Mouse (Mus musculus) MEL (cell line): ENCODE data around the gene Csmd2. TPM values are rescaled to one million over a fixed set of nuclear protein-coding genes. Genes with fewer than 3 reads are reported as not detected.

Experiments used
- DNase-seq: peaks from one replicate; pipeline ENCODE4 v3.0.0; 2011; ENCODE audit warnings: low read depth, low spot score
- H3K27ac ChIP-seq: 2 replicates; pipeline ENCODE4 v1.5.1; 2012; ENCODE audit warnings: low read depth, mild to moderate bottlenecking, control low read depth, low read length, moderate library complexity; ENCODE audit not compliant: control insufficient read depth
- H3K27me3 ChIP-seq, 2 experiments: fragments of 150-350 bp in 1 of 2; sonication (generic) in 1 of 2; 2 replicates each; pipeline ENCODE4 v1.6.1; 2012; ENCODE audit warnings: low read length in 2 of 2, mild to moderate bottlenecking in 2 of 2, improper control_type of control experiment in 1 of 2, moderate library complexity in 1 of 2; ENCODE audit not compliant: insufficient read depth in 2 of 2, control insufficient read depth in 1 of 2
- H3K36me3 ChIP-seq, 2 experiments: 2 replicates each; pipeline ENCODE4 v1.6.1; 2012 to 2014; ENCODE audit warnings: low read length in 2 of 2, improper control_type of control experiment in 1 of 2, inconsistent platforms in 1 of 2, mild to moderate bottlenecking in 1 of 2; ENCODE audit not compliant: insufficient read depth in 2 of 2, control insufficient read depth in 1 of 2
- H3K4me1 ChIP-seq, 2 experiments: fragments of 150-350 bp in 1 of 2; sonication (generic) in 1 of 2; 2 replicates each; pipeline ENCODE4 v1.6.1; 2012; ENCODE audit warnings: low read length in 2 of 2, improper control_type of control experiment in 1 of 2, mild to moderate bottlenecking in 1 of 2; ENCODE audit not compliant: insufficient read depth in 2 of 2, control insufficient read depth in 1 of 2
- H3K4me3 ChIP-seq, 2 experiments: fragments of 150-350 bp in 1 of 2; sonication (generic) in 1 of 2; 2 replicates each; pipeline ENCODE4 v1.5.1; 2012; ENCODE audit warnings: low read depth in 2 of 2, low read length in 2 of 2, mild to moderate bottlenecking in 2 of 2, moderate library complexity in 2 of 2, control low read depth in 1 of 2, improper control_type of control experiment in 1 of 2; ENCODE audit not compliant: control insufficient read depth in 1 of 2, insufficient read depth in 1 of 2
- H3K79me2 ChIP-seq: 2 replicates; pipeline ENCODE4 v1.6.1; 2012; ENCODE audit warnings: mild to moderate bottlenecking, low read length, moderate library complexity; ENCODE audit not compliant: control insufficient read depth, poor library complexity, insufficient read depth
- H3K9ac ChIP-seq: 2 replicates; pipeline ENCODE4 v1.6.1; 2012; ENCODE audit warnings: low read depth, mild to moderate bottlenecking, control low read depth, low read length, moderate library complexity; ENCODE audit not compliant: control insufficient read depth, poor library complexity, severe bottlenecking
- H3K9me3 ChIP-seq: fragments of 150-350 bp; sonication (generic); replicated peaks from 2 replicates; pipeline ENCODE4 v1.6.1; 2012; ENCODE audit warnings: mild to moderate bottlenecking, low read length, improper control_type of control experiment, moderate library complexity; ENCODE audit not compliant: insufficient read depth
- CHD1 ChIP-seq: IDR thresholded peaks from 2 replicates; pipeline ENCODE4 v1.6.1; 2012; ENCODE audit warnings: low read depth, mild to moderate bottlenecking, inconsistent platforms, low read length, improper control_type of control experiment
- CTCF ChIP-seq, 3 experiments: IDR thresholded peaks in 2 of 3; conservative IDR thresholded peaks in 1 of 3; 2 replicates each; pipeline ENCODE4 v1.5.1; 2011 to 2012; ENCODE audit warnings: low read length in 3 of 3, low read depth in 2 of 3, mild to moderate bottlenecking in 2 of 3, improper control_type of control experiment in 1 of 3, inconsistent platforms in 1 of 3, mixed read lengths in 1 of 3, moderate library complexity in 1 of 3; ENCODE audit not compliant: control insufficient read depth in 1 of 3, insufficient read depth in 1 of 3, poor library complexity in 1 of 3, severe bottlenecking in 1 of 3
- E2F4 ChIP-seq: IDR thresholded peaks from 2 replicates; pipeline ENCODE4 v1.6.1; 2011; ENCODE audit warnings: low read depth, low read length, improper control_type of control experiment, borderline replicate concordance
- ELF1 ChIP-seq: IDR thresholded peaks from 2 replicates; pipeline ENCODE4 v1.6.1; 2014; ENCODE audit warnings: low read depth, mild to moderate bottlenecking, inconsistent platforms, low read length, improper control_type of control experiment, moderate library complexity
- EP300 ChIP-seq, 2 experiments: IDR thresholded peaks; 2 replicates each; pipeline ENCODE4 v1.6.1; 2011; ENCODE audit warnings: improper control_type of control experiment in 2 of 2, low read length in 2 of 2, low read depth in 1 of 2, mild to moderate bottlenecking in 1 of 2
- ETS1 ChIP-seq: IDR thresholded peaks from 2 replicates; pipeline ENCODE4 v1.6.1; 2012; ENCODE audit warnings: low read depth, mild to moderate bottlenecking, inconsistent platforms, low read length, improper control_type of control experiment, moderate library complexity
- GABPA ChIP-seq: IDR thresholded peaks from 2 replicates; pipeline ENCODE4 v1.6.1; 2012; ENCODE audit warnings: low read depth, mild to moderate bottlenecking, inconsistent platforms, low read length, improper control_type of control experiment, moderate library complexity
- JUND ChIP-seq: IDR thresholded peaks from 2 replicates; pipeline ENCODE4 v1.6.1; 2011; ENCODE audit warnings: low read depth, mild to moderate bottlenecking, improper control_type of control experiment, low read length
- KAT2A ChIP-seq: conservative IDR thresholded peaks from 2 replicates; pipeline ENCODE4 v1.6.1; 2012; ENCODE audit warnings: low read depth, low read length, improper control_type of control experiment, inconsistent platforms
- MAFK ChIP-seq: IDR thresholded peaks from 2 replicates; pipeline ENCODE4 v1.6.1; 2011; ENCODE audit warnings: low read depth, mild to moderate bottlenecking, low read length, improper control_type of control experiment, borderline replicate concordance
- MAX ChIP-seq: IDR thresholded peaks from 2 replicates; pipeline ENCODE4 v1.6.1; 2011; ENCODE audit warnings: low read length, improper control_type of control experiment
- MAZ ChIP-seq: IDR thresholded peaks from 2 replicates; pipeline ENCODE4 v1.6.1; 2012; ENCODE audit warnings: low read depth, mild to moderate bottlenecking, inconsistent platforms, low read length, improper control_type of control experiment
- MXI1 ChIP-seq: IDR thresholded peaks from 2 replicates; pipeline ENCODE4 v1.6.1; 2011; ENCODE audit warnings: mild to moderate bottlenecking, low read depth, low read length, improper control_type of control experiment
- MYB ChIP-seq: IDR thresholded peaks from 2 replicates; pipeline ENCODE4 v1.6.1; 2011; ENCODE audit warnings: mild to moderate bottlenecking, low read depth, low read length, improper control_type of control experiment
- MYC ChIP-seq: IDR thresholded peaks from 2 replicates; pipeline ENCODE4 v1.6.1; 2011; ENCODE audit warnings: low read depth, mild to moderate bottlenecking, low read length, improper control_type of control experiment, moderate library complexity
- RCOR1 ChIP-seq: IDR thresholded peaks from 2 replicates; pipeline ENCODE4 v1.6.1; 2012; ENCODE audit warnings: low read depth, mild to moderate bottlenecking, inconsistent platforms, low read length, improper control_type of control experiment
- SMC3 ChIP-seq: IDR thresholded peaks from 2 replicates; pipeline ENCODE4 v1.6.1; 2011; ENCODE audit warnings: low read depth, low read length, improper control_type of control experiment
- TCF12 ChIP-seq: IDR thresholded peaks from 2 replicates; pipeline ENCODE4 v1.6.1; 2014; ENCODE audit warnings: low read depth, mild to moderate bottlenecking, inconsistent platforms, low read length, improper control_type of control experiment, moderate library complexity
- USF2 ChIP-seq, 2 experiments: IDR thresholded peaks; 2 replicates each; pipeline ENCODE4 v1.6.1; 2011 to 2012; ENCODE audit warnings: improper control_type of control experiment in 2 of 2, low read length in 2 of 2, borderline replicate concordance in 1 of 2, inconsistent platforms in 1 of 2, low read depth in 1 of 2, mild to moderate bottlenecking in 1 of 2; ENCODE audit not compliant: insufficient read depth in 1 of 2
- ZKSCAN1 ChIP-seq: IDR thresholded peaks from 2 replicates; pipeline ENCODE4 v1.6.1; 2012; ENCODE audit warnings: low read depth, mild to moderate bottlenecking, inconsistent platforms, low read length, improper control_type of control experiment, moderate library complexity
- ZMIZ1 ChIP-seq: IDR thresholded peaks from 2 replicates; pipeline ENCODE4 v1.6.1; 2012; ENCODE audit warnings: low read depth, mild to moderate bottlenecking, inconsistent platforms, low read length, improper control_type of control experiment, moderate library complexity
- ZNF384 ChIP-seq: IDR thresholded peaks from 2 replicates; pipeline ENCODE4 v1.6.1; 2012; ENCODE audit warnings: low read depth, mild to moderate bottlenecking, inconsistent platforms, low read length, improper control_type of control experiment
- polyA plus RNA-seq, 2 experiments: library from polyadenylated mRNA; stranded (reverse) in 1 of 2; unstranded in 1 of 2; fragments of >175 nt in 1 of 2; fragments of >200 nt in 1 of 2; gene quantifications; 2 replicates each; pipeline versions ENCODE4 v1.2.1 to v1.2.4; 2012; ENCODE audit warnings: low replicate concordance in 2 of 2, low read depth in 1 of 2; ENCODE audit not compliant: insufficient read length in 2 of 2, insufficient read depth in 1 of 2, missing spikeins in 1 of 2
- total RNA-seq: library from RNA; depleted of rRNA; stranded (reverse); fragments of 300-350 nt; gene quantifications from 2 replicates; pipeline ENCODE4 v1.2.3, GENCODE M21; 2012

Csmd2 gene
- total and polyA plus RNA-seq, 3 experiments = not detected

DNA sequence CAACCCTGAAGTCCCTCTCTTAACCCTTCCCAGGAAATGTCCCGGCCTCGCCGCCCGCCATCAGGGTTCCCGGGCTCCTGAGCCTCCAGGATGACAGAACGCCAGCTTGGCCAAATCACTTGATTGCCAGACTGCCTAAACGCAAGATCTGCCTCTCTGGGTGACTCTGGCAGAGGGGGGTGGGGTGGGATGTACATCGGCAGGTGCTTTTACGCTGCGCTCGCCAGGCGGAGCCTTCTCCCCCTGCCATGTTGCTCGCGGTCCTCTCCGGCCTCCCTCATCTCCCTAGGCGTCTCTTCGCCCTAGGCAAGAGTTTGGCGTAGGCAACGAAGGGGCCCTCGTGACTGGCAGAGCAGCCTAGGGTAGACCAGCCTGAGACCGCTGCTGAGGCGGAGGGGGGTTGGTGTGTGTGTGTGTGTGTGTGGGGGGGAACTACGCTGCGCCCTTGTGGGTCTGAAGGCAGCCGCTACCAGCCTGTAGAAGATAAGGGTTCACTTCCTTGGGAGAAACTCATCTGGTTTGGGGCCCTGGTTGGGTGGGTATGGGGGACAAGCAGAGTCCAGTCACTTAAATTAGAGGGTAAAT, 1.1 kb upstream of the Csmd2 start:
- Histone ChIP-seq H3K27ac (no peak overlapping the region), H3K4me3 (no peak overlapping the region), H3K27me3 (no peaks in the 10 kb centered on the region), H3K9ac (no peak overlapping the region), H3K36me3 (no peaks in the 10 kb centered on the region), H3K4me1 (no peaks in the 10 kb centered on the region), H3K79me2 (no peaks in the 10 kb centered on the region), H3K9me3 (no peaks in the 10 kb centered on the region)
- TF ChIP-seq ETS1 = no peak
- DNase-seq = no peak

DNA sequence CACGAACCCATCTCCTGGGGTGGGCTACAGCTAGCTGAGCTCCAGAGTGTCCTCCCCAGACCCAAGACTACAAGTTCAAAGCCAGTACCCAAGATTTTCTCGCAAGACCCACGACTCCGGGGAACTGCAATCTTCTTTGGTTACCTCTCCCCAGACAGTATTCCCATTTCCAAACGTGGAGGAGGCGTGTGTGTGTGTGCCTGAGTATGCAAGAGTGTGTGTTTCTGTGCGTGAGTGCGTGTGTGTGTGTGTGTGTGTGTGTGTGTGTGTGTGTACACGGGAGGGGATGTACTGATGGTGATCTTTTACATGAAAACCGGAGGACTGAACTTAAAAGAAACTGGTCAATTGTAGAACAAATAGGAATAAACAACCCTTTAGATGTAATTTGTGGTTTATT, 387 bp upstream of the Csmd2 start:
- no peaks in the 10 kb centered on the region for H3K9me3 ChIP-seq
- no peaks in the 10 kb centered on the region for H3K36me3 ChIP-seq
- H3K4me1 ChIP-seq = no peaks in the 10 kb centered on the region
- H3K79me2 ChIP-seq = no peaks in the 10 kb centered on the region
- H3K4me3 ChIP-seq = no peak overlapping the region
- no peak for DNase-seq
- TF ChIP-seq ELF1 = no peak
- TF ChIP-seq GABPA = no peak
- no peak for TF ChIP-seq CHD1
- TF ChIP-seq MYB = no peak
- TF ChIP-seq SMC3 = no peak
- TF ChIP-seq MAX = no peak
- TF ChIP-seq E2F4 = no peak
- TF ChIP-seq RCOR1 = no peak
- no peak for TF ChIP-seq MXI1
- TF ChIP-seq ZMIZ1 = no peak
- no peak for TF ChIP-seq MAFK
- TF ChIP-seq ZNF384 = no peak
- H3K27me3 ChIP-seq = no peaks in the 10 kb centered on the region
- no peak overlapping the region for H3K27ac ChIP-seq
- H3K9ac ChIP-seq = no peak overlapping the region

DNA sequence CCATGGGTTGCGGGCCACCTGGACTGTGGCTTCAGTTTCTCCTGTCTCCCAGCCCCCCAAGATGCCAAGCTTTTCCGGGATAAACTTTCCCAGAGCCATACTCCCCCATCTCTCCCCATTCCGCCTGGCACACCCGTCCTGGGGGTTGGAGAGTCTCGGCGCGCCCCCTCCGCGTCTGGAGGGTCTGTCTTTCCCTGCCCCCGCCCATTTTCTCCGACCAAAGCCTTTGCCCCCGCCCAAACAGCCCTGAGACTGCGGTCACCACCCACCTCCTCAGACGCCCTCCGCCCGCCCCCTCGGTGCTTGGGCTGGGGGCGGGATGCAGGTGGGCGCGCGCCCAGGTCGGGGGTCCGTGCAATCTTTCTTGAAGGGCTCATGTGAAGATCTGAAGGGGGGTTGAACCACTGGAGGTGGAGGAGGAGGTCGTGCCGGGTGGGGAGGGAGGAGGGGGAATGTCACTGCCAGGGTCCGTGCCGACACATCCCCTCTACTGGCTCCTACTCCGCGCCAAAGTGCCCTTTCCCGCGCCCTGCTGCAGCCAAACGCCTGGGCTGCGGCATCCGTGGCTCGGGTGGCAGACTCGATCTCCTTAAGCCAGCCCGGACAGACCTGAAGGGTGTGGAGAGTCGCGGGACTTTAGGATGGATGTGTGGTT, 996 bp downstream of the Csmd2 start:
- H3K27me3 ChIP-seq = no peaks in the 10 kb centered on the region
- H3K36me3 ChIP-seq = no peaks in the 10 kb centered on the region
- no peak for DNase-seq
- no peak overlapping the region for H3K27ac ChIP-seq
- no peaks in the 10 kb centered on the region for H3K79me2 ChIP-seq
- H3K4me1 ChIP-seq = no peaks in the 10 kb centered on the region
- TF ChIP-seq CTCF (IDR thresholded peaks at IDR 0.05 in 2 of 3, conservative IDR thresholded peaks at IDR 0.05 in 1 of 3; ENCODE audit: control insufficient read depth in 1 of 3, insufficient read depth in 1 of 3, low read depth in 2 of 3, low read length in 3 of 3, poor library complexity in 1 of 3, severe bottlenecking in 1 of 3) (no peak), MYB (no peak), ZMIZ1 (no peak), EP300 (IDR thresholded peaks at IDR 0.05; ENCODE audit: low read depth in 1 of 2, low read length in 2 of 2) (no peak), KAT2A (no peak), USF2 (IDR thresholded peaks at IDR 0.05; ENCODE audit: borderline replicate concordance in 1 of 2, insufficient read depth in 1 of 2, low read depth in 1 of 2, low read length in 2 of 2) (no peak), ZKSCAN1 (no peak), MYC (no peak), JUND (no peak), TCF12 (no peak), MAZ (no peak), GABPA (no peak)
- H3K9me3 ChIP-seq = no peaks in the 10 kb centered on the region
- H3K9ac ChIP-seq = no peak overlapping the region
- H3K4me3 ChIP-seq = no peak overlapping the region
